Mouse (Mus musculus): ENCODE measurements around the gene Olfr12.

Olfr12 gene

GRCm38 (mm10) chr1:92640393-92640792, 22.8 kb downstream of the Olfr12 start:
- no peak for DNase-seq (ENCODE audit: extremely low spot score)

- peak; percentile 92 for DNase-seq (ENCODE audit: extremely low spot score)
These were observed 24.1 kb downstream of the Olfr12 start, which contains the start of gene Cops9 for GRCm38 (mm10) chr1:92641514-92642272. TSS of gene Cops9 (minus strand) at chr1:92641985.

- DNase-seq (ENCODE audit: extremely low spot score) = no peak
These were observed 26.1 kb downstream of the Olfr12 start for GRCm38 (mm10) chr1:92643691-92644090.

- DNase-seq (ENCODE audit: extremely low spot score) = no peak
These were observed 27.3 kb downstream of the Olfr12 start for GRCm38 (mm10) chr1:92644916-92645315.

- no peak for DNase-seq (ENCODE audit: extremely low spot score)
These were observed 28.5 kb downstream of the Olfr12 start for GRCm38 (mm10) chr1:92646111-92646510.

GRCm38 (mm10) chr1:92646601-92647000, 29.0 kb downstream of the Olfr12 start:
- no peak for DNase-seq (ENCODE audit: extremely low spot score)

- no peak for DNase-seq (ENCODE audit: extremely low spot score)
These were observed 29.4 kb downstream of the Olfr12 start for GRCm38 (mm10) chr1:92647026-92647425.

- DNase-seq (ENCODE audit: extremely low spot score) = peak; percentile 83
These were observed 30.2 kb downstream of the Olfr12 start for GRCm38 (mm10) chr1:92647752-92648151.

- no peak for DNase-seq (ENCODE audit: extremely low spot score)
These were observed 30.6 kb downstream of the Olfr12 start for GRCm38 (mm10) chr1:92648197-92648596.

GRCm38 (mm10) chr1:92648673-92649072, 31.1 kb downstream of the Olfr12 start, which contains the start of gene Otos:
TSS of gene Otos (minus strand) at chr1:92648841.
- peak; percentile 73 for DNase-seq (ENCODE audit: extremely low spot score)

- DNase-seq (ENCODE audit: extremely low spot score) = no peak
These were observed 33.9 kb downstream of the Olfr12 start for GRCm38 (mm10) chr1:92651467-92651866.

GRCm38 (mm10) chr1:92653179-92653578, 35.6 kb downstream of the Olfr12 start:
- no peak for DNase-seq (ENCODE audit: extremely low spot score)

- no peak for DNase-seq (ENCODE audit: extremely low spot score)
These were observed 37.1 kb downstream of the Olfr12 start for GRCm38 (mm10) chr1:92654676-92655075.

- DNase-seq (ENCODE audit: extremely low spot score) = no peak
These were observed 39.6 kb downstream of the Olfr12 start for GRCm38 (mm10) chr1:92657025-92657820.

GRCm38 (mm10) chr1:92659392-92659791, 41.8 kb downstream of the Olfr12 start:
- DNase-seq (ENCODE audit: extremely low spot score) = no peak

GRCm38 (mm10) chr1:92667106-92667505, 49.5 kb downstream of the Olfr12 start:
- no peak for DNase-seq (ENCODE audit: extremely low spot score)

GRCm38 (mm10) chr1:92669430-92669829, 51.8 kb downstream of the Olfr12 start:
- no peak for DNase-seq (ENCODE audit: extremely low spot score)

GRCm38 (mm10) chr1:92671326-92671725, 53.7 kb downstream of the Olfr12 start:
- DNase-seq (ENCODE audit: extremely low spot score) = no peak
